ENCODE assay signal across 28 mouse cellular contexts in the genomic region with DNA sequence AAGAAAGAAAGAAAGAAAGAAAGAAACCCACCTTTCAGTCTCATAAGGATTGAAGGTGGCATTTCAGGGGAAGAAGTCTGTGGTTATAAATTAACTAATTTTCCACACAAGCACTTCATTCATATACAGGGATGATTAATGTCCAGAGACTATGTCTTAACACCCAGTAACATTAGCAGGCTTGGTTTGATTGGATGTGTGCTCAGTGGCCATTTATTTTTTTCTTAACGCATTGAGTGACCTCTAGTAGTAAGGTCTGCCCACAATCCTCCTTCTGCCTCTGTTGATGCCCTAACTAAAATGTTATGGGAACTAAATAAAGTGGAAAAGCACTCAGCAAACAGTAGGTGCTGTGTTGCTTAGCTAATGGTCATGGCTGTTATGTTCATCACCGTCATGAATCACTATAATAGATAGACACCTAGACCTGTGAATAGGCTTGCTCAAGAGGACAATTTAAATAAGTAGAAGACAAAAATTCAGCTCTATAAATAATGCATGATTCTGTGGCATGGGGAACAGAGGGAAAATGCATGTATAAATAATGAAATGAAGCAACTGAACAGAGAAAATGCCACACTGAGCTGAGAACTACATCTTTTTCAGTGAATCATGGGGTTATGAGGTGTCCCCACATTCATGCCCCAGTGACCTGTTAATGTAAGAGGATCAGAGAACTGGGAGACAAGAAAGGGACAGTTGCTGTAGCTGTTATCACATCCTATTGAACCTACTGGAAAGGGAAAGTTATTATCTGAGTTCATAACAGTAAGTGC.
DNase-seq lines count a peak whose midpoint lies in the region; ATAC-seq and TF ChIP-seq lines count a peak whose summit lies in the region.
"Had no signal": no experiment of that assay in that cellular context is flagged by ENCODE, and none has a peak within 500 bp of the region (broad histone marks: within the 10 kb centered on the region; RNA-seq: fewer than 3 reads in every experiment).

No protein-coding gene starts in this region.

- no peaks in the 10 kb centered on the region for H3K9me3 ChIP-seq in forebrain, embryonic 13.5 days (replicated peaks)
- H3K9me3 ChIP-seq in forebrain, embryonic 11.5 days (ENCODE audit: control insufficient read depth, low read length): no peaks in the 10 kb centered on the region
- H3K9me3 ChIP-seq in hindbrain, embryonic 12.5 days (replicated peaks): no peaks in the 10 kb centered on the region
- H3K9me3 ChIP-seq in hindbrain, embryonic 14.5 days (ENCODE audit: control insufficient read depth, low read length): no peaks in the 10 kb centered on the region
- no peaks in the 10 kb centered on the region for H3K9me3 ChIP-seq in stomach, embryonic 14.5 days (ENCODE audit: control insufficient read depth, low read depth, low read length)
- no peaks in the 10 kb centered on the region for H3K9me3 ChIP-seq in stomach, postnatal 0 days (ENCODE audit: control insufficient read depth, low read length)
- no peaks in the 10 kb centered on the region for H3K9me3 ChIP-seq in stomach, embryonic 15.5 days
- H3K9me3 ChIP-seq: embryonic facial prominence, embryonic 10.5 days; embryonic facial prominence, embryonic 15.5 days; heart, embryonic 15.5 days; hindbrain, embryonic 15.5 days had no signal

- no peak overlapping the region for H3K27ac ChIP-seq in forebrain, embryonic 13.5 days
- H3K27ac ChIP-seq in forebrain, embryonic 11.5 days (ENCODE audit: low read depth, low read length): no peak overlapping the region
- H3K27ac ChIP-seq in hindbrain, embryonic 12.5 days: no peak overlapping the region
- H3K27ac ChIP-seq in hindbrain, embryonic 14.5 days: no peak overlapping the region
- H3K27ac ChIP-seq in stomach, embryonic 14.5 days (ENCODE audit: low read length): no peak overlapping the region
- no peak overlapping the region for H3K27ac ChIP-seq in stomach, postnatal 0 days (replicated peaks)
- no peak overlapping the region for H3K27ac ChIP-seq in stomach, embryonic 15.5 days
- H3K27ac ChIP-seq: embryonic facial prominence, embryonic 10.5 days; embryonic facial prominence, embryonic 15.5 days; heart, adult 2 months; heart, embryonic 15.5 days; hindbrain, embryonic 15.5 days; liver, embryonic 14.5 days had no signal

- ATAC-seq in forebrain, embryonic 13.5 days: peak; percentile 53; the same call in 1 of the 2 replicates
- ATAC-seq in forebrain, embryonic 11.5 days (replicated peaks; ENCODE audit: low FRiP score): no peak
- peak; percentile 58 for ATAC-seq in hindbrain, embryonic 12.5 days (ENCODE audit: low FRiP score)
- ATAC-seq in hindbrain, embryonic 14.5 days (ENCODE audit: low FRiP score): no peak
- ATAC-seq in stomach, embryonic 14.5 days (ENCODE audit: insufficient number of reproducible peaks, insufficient read depth, low FRiP score, low read depth): peak; percentile 37; the same call in 1 of the 2 replicates
- no peak for ATAC-seq in stomach, postnatal 0 days (ENCODE audit: low FRiP score, low TSS enrichment)
- peak; percentile 31; the same call in 1 of the 2 replicates for ATAC-seq in stomach, embryonic 15.5 days (ENCODE audit: insufficient read depth, low FRiP score, low read depth)
- ATAC-seq in activated CD4-positive, CD25-positive, alpha-beta regulatory T cell, adult 4 months: no peak
- ATAC-seq: inflammation-experienced regulatory T-cells, adult 6 months; Patski had no signal

- H3K36me3 ChIP-seq in forebrain, embryonic 13.5 days (ENCODE audit: poor library complexity, severe bottlenecking): no peaks in the 10 kb centered on the region
- H3K36me3 ChIP-seq in forebrain, embryonic 11.5 days (ENCODE audit: control insufficient read depth, insufficient read depth, low read length): no peaks in the 10 kb centered on the region
- H3K36me3 ChIP-seq in hindbrain, embryonic 12.5 days: no peaks in the 10 kb centered on the region
- H3K36me3 ChIP-seq in hindbrain, embryonic 14.5 days (replicated peaks; ENCODE audit: control insufficient read depth, insufficient read depth): no peaks in the 10 kb centered on the region
- H3K36me3 ChIP-seq in stomach, embryonic 14.5 days (ENCODE audit: control insufficient read depth, insufficient read depth, low read length): no peaks in the 10 kb centered on the region
- no peaks in the 10 kb centered on the region for H3K36me3 ChIP-seq in stomach, postnatal 0 days (ENCODE audit: control insufficient read depth, insufficient read depth, low read length)
- H3K36me3 ChIP-seq in stomach, embryonic 15.5 days: no peaks in the 10 kb centered on the region
- H3K36me3 ChIP-seq: embryonic facial prominence, embryonic 10.5 days; embryonic facial prominence, embryonic 15.5 days; heart, embryonic 15.5 days; hindbrain, embryonic 15.5 days had no signal

- TF ChIP-seq CTCF in stomach, postnatal 0 days (IDR thresholded peaks at IDR 0.05; ENCODE audit: low read depth): no peak

- 59% methylated on average over 2 of the region's 2 CpGs for WGBS in forebrain, embryonic 13.5 days
- WGBS in forebrain, embryonic 11.5 days: 89% methylated on average over 2 of the region's 2 CpGs
- 35% methylated on average over 2 of the region's 2 CpGs for WGBS in hindbrain, embryonic 12.5 days
- 16% methylated on average over 2 of the region's 2 CpGs for WGBS in hindbrain, embryonic 14.5 days
- 59% methylated on average over 2 of the region's 2 CpGs for WGBS in stomach, embryonic 14.5 days
- 48% methylated on average over 2 of the region's 2 CpGs for WGBS in stomach, postnatal 0 days
- WGBS in stomach, embryonic 15.5 days: 61% methylated on average over 2 of the region's 2 CpGs

- H3K4me2 ChIP-seq in forebrain, embryonic 13.5 days: no peak overlapping the region
- no peak overlapping the region for H3K4me2 ChIP-seq in forebrain, embryonic 11.5 days (ENCODE audit: low read depth, low read length, severe bottlenecking)
- no peak overlapping the region for H3K4me2 ChIP-seq in hindbrain, embryonic 12.5 days (replicated peaks)
- H3K4me2 ChIP-seq in hindbrain, embryonic 14.5 days (replicated peaks): no peak overlapping the region
- no peak overlapping the region for H3K4me2 ChIP-seq in stomach, embryonic 14.5 days (replicated peaks; ENCODE audit: low read depth, low read length)
- H3K4me2 ChIP-seq in stomach, postnatal 0 days (replicated peaks; ENCODE audit: low read depth): no peak overlapping the region
- no peak overlapping the region for H3K4me2 ChIP-seq in stomach, embryonic 15.5 days
- H3K4me2 ChIP-seq: embryonic facial prominence, embryonic 15.5 days; heart, embryonic 15.5 days; hindbrain, embryonic 15.5 days had no signal

- H3K4me1 ChIP-seq in forebrain, embryonic 13.5 days: no peaks in the 10 kb centered on the region
- H3K4me1 ChIP-seq in forebrain, embryonic 11.5 days (replicated peaks; ENCODE audit: control insufficient read depth, insufficient read depth, low read length): no peaks in the 10 kb centered on the region
- 0 out of 2 replicates have a peak, but pooled peaks cover 3% of the 10 kb centered on the region for H3K4me1 ChIP-seq in hindbrain, embryonic 12.5 days
- H3K4me1 ChIP-seq in hindbrain, embryonic 14.5 days (replicated peaks; ENCODE audit: control insufficient read depth, insufficient read depth, low read length): no peaks in the 10 kb centered on the region
- no peaks in the 10 kb centered on the region for H3K4me1 ChIP-seq in stomach, embryonic 14.5 days (ENCODE audit: control insufficient read depth, insufficient read depth, low read length)
- H3K4me1 ChIP-seq in stomach, postnatal 0 days (replicated peaks; ENCODE audit: control insufficient read depth, insufficient read depth): no peaks in the 10 kb centered on the region
- no peaks in the 10 kb centered on the region for H3K4me1 ChIP-seq in stomach, embryonic 15.5 days
- H3K4me1 ChIP-seq: embryonic facial prominence, embryonic 10.5 days; embryonic facial prominence, embryonic 15.5 days; heart, embryonic 15.5 days; hindbrain, embryonic 15.5 days had no signal

- DNase-seq in forebrain, embryonic 11.5 days (ENCODE audit: low spot score): no peak
- DNase-seq in hindbrain, embryonic 14.5 days (ENCODE audit: low spot score): no peak
- DNase-seq in stomach, postnatal 0 days (ENCODE audit: low spot score): no peak
- DNase-seq: adrenal gland, postnatal 14 days; cerebellum, adult 18-20 months; cerebellum, postnatal 10 days; gastrocnemius, postnatal 25 days; heart, adult 2 months; kidney, adult 11 months; kidney, postnatal 14 days; liver; lung, adult 2 months; lung, postnatal 10 days; right cerebral cortex, adult 18-20 months; spleen, adult 18-20 months; thymus, postnatal 4 days had no signal

- no peak overlapping the region for H3K4me3 ChIP-seq in forebrain, embryonic 13.5 days
- no peak overlapping the region for H3K4me3 ChIP-seq in forebrain, embryonic 11.5 days (ENCODE audit: low read depth, low read length)
- no peak overlapping the region for H3K4me3 ChIP-seq in hindbrain, embryonic 12.5 days
- no peak overlapping the region for H3K4me3 ChIP-seq in hindbrain, embryonic 14.5 days (replicated peaks; ENCODE audit: low read length)
- no peak overlapping the region for H3K4me3 ChIP-seq in stomach, embryonic 14.5 days (ENCODE audit: low read depth, low read length)
- H3K4me3 ChIP-seq in stomach, postnatal 0 days (ENCODE audit: low read depth, low read length): no peak overlapping the region
- H3K4me3 ChIP-seq in stomach, embryonic 15.5 days (replicated peaks): no peak overlapping the region
- H3K4me3 ChIP-seq: embryonic facial prominence, embryonic 10.5 days; embryonic facial prominence, embryonic 15.5 days; heart, adult 2 months; heart, embryonic 15.5 days; hindbrain, embryonic 15.5 days had no signal

- H3K27me3 ChIP-seq in forebrain, embryonic 13.5 days: no peaks in the 10 kb centered on the region
- H3K27me3 ChIP-seq in forebrain, embryonic 11.5 days (ENCODE audit: control insufficient read depth, insufficient read depth, low read length): no peaks in the 10 kb centered on the region
- peaks cover 6% of the 10 kb centered on the region; the same call in 1 of the 2 replicates for H3K27me3 ChIP-seq in hindbrain, embryonic 12.5 days
- no peaks in the 10 kb centered on the region for H3K27me3 ChIP-seq in hindbrain, embryonic 14.5 days (ENCODE audit: control insufficient read depth, insufficient read depth, low read length)
- H3K27me3 ChIP-seq in stomach, embryonic 14.5 days (ENCODE audit: control insufficient read depth, insufficient read depth, low read length): no peaks in the 10 kb centered on the region
- no peaks in the 10 kb centered on the region for H3K27me3 ChIP-seq in stomach, postnatal 0 days (ENCODE audit: control insufficient read depth, insufficient read depth, low read length)
- no peaks in the 10 kb centered on the region for H3K27me3 ChIP-seq in stomach, embryonic 15.5 days (replicated peaks)
- H3K27me3 ChIP-seq: embryonic facial prominence, embryonic 15.5 days; heart, embryonic 15.5 days; hindbrain, embryonic 15.5 days; Patski had no signal

- H3K9ac ChIP-seq in forebrain, embryonic 13.5 days: no peak overlapping the region
- H3K9ac ChIP-seq in forebrain, embryonic 11.5 days (ENCODE audit: low read length): no peak overlapping the region
- no peak overlapping the region for H3K9ac ChIP-seq in hindbrain, embryonic 12.5 days
- H3K9ac ChIP-seq in hindbrain, embryonic 14.5 days: no peak overlapping the region
- H3K9ac ChIP-seq in stomach, embryonic 14.5 days (replicated peaks; ENCODE audit: low read depth, low read length): no peak overlapping the region
- H3K9ac ChIP-seq in stomach, postnatal 0 days (ENCODE audit: low read length): no peak overlapping the region
- H3K9ac ChIP-seq in stomach, embryonic 15.5 days: no peak overlapping the region
- H3K9ac ChIP-seq: embryonic facial prominence, embryonic 15.5 days; heart, embryonic 15.5 days; hindbrain, embryonic 15.5 days; liver, embryonic 14.5 days had no signal

- TF ChIP-seq EP300 in stomach, postnatal 0 days (optimal IDR thresholded peaks at IDR 0.05): no peak

Comparison
In these comparisons a context has a peak if more than half of its experiments do, and no peak if none do; other contexts are left out.
1. ATAC-seq: peak in forebrain, embryonic 13.5 days (single experiment), hindbrain, embryonic 12.5 days (single experiment), stomach, embryonic 14.5 days (single experiment) and stomach, embryonic 15.5 days (single experiment); none in forebrain, embryonic 11.5 days (single experiment), hindbrain, embryonic 14.5 days (single experiment), stomach, postnatal 0 days (single experiment) and activated CD4-positive, CD25-positive, alpha-beta regulatory T cell, adult 4 months (single experiment).